Mouse (Mus musculus) midbrain, postnatal 0 days (tissue): ENCODE measurements at regions not wholly inside any gene's neighbourhood (a gene's known extent, or its start where the extent isn't known, plus 50 kb on each side); places are given as distances from the start of the nearest gene placed in this dataset.

Experiments
- ATAC-seq: fragments of 200-750 bp; cut with Nextera tagmentation; 2 replicates; pipeline ENCODE4 v1.8.0; 2017; ENCODE audit warnings: moderate number of reproducible peaks, mild to moderate bottlenecking, moderate TSS enrichment, moderate library complexity; ENCODE audit not compliant: low FRiP score
- DNase-seq: peaks from one replicate; pipeline ENCODE4 v3.0.0-alpha.2; 2015; ENCODE audit warnings: low spot score
- H3K27ac ChIP-seq: fragments of 300-500 bp; sonication (generic); 2 replicates; pipeline ENCODE4 v1.5.1; 2014; ENCODE audit warnings: low read depth, mild to moderate bottlenecking, low read length, mixed read lengths
- H3K27me3 ChIP-seq: fragments of 300-500 bp; sonication (generic); 2 replicates; pipeline ENCODE4 v1.6.1; 2014; ENCODE audit warnings: low read length, control low read depth, mixed read lengths; ENCODE audit not compliant: insufficient read depth
- H3K36me3 ChIP-seq: fragments of 300-500 bp; sonication (generic); 2 replicates; pipeline ENCODE4 v1.6.1; 2014; ENCODE audit warnings: low read length, control low read depth, mixed read lengths; ENCODE audit not compliant: insufficient read depth
- H3K4me1 ChIP-seq: fragments of 300-500 bp; sonication (generic); 2 replicates; pipeline ENCODE4 v1.6.1; 2014; ENCODE audit warnings: mild to moderate bottlenecking, control low read depth, antibody characterized with exemption, low read length, mixed read lengths; ENCODE audit not compliant: insufficient read depth
- H3K4me2 ChIP-seq: fragments of 300-500 bp; sonication (generic); 2 replicates; pipeline ENCODE4 v1.6.1; 2014; ENCODE audit warnings: low read depth, mild to moderate bottlenecking, low read length, mixed read lengths; ENCODE audit not compliant: poor library complexity, severe bottlenecking
- H3K4me3 ChIP-seq: fragments of 300-500 bp; sonication (generic); 2 replicates; pipeline ENCODE4 v1.5.1; 2014; ENCODE audit warnings: low read depth, mild to moderate bottlenecking, low read length, moderate library complexity
- H3K9ac ChIP-seq: fragments of 300-500 bp; sonication (generic); replicated peaks from 2 replicates; pipeline ENCODE4 v1.6.1; 2014; ENCODE audit warnings: mild to moderate bottlenecking, low read length, moderate library complexity, mixed read lengths; ENCODE audit not compliant: poor library complexity, severe bottlenecking
- H3K9me3 ChIP-seq: fragments of 300-500 bp; sonication (generic); 2 replicates; pipeline ENCODE4 v1.6.1; 2016; ENCODE audit warnings: low read length, control low read depth
- CTCF ChIP-seq: IDR thresholded peaks from 2 replicates; pipeline ENCODE4 v1.5.1; 2016; ENCODE audit warnings: antibody characterized with exemption, mild to moderate bottlenecking
- WGBS: fragments of 180-500 bp; shearing (Covaris S2); extraction: QIAGEN DNeasy Blood & Tissue Kit; methylation state at CpG from one replicate; pipeline ENCODE4 v1.1.7; 2014; 5-methylcytosine and 5-hydroxymethylcytosine counted together

DNA sequence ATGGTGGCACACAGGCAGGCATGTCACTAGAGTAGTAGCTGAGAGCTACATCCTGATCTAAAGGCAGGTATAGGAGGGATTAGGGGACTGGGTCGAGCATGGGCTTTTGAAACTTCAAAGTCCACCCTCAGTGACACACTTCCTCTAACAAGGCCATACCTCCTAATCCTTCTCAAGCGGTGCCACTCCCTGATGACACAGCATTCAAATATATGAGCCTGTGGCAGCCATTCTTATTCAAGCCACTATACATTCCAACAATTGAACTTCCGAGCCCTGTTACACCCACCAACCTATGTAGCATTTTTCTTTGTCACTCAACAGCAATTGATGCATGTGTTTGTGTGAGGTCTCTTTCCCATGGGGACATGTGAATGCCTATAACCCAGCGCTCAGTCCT is 192.4 kb downstream of the Ppp4r2 start:
- Histone ChIP-seq H3K36me3 (no peaks in the 10 kb centered on the region), H3K9ac (no peak overlapping the region), H3K27me3 (no peaks in the 10 kb centered on the region), H3K4me1 (peaks cover 5% of the 10 kb centered on the region; the same call in 1 of the 2 replicates), H3K27ac (no peak overlapping the region), H3K4me3 (no peak overlapping the region), H3K9me3 (no peaks in the 10 kb centered on the region), H3K4me2 (no peak overlapping the region)
- WGBS, result 86% methylated on average over 4 of the region's 4 CpGs
- ATAC-seq (no peak), DNase-seq (no peak)
- no peak for TF ChIP-seq CTCF

DNA sequence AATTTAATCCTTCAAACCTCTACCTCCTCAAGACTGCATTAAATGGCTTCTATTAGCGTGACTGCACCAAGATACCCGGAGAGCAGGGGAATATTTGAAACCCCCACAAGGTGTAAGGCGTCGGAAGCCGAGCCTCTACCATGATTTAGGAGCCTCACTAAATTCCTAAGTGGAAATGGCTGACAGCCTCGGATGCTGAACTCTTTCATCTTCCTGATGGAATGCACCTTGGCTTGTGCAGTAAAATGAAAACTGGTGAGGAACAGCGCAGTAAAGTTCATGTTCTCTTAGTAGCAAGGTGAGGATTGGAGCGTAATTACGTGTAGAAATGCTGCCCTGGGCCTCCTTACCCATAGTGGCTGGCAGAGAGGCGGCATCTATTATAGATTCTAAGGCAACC is 194.0 kb downstream of the Ppp4r2 start:
- ATAC-seq, result no peak
- Histone ChIP-seq H3K27me3 (no peaks in the 10 kb centered on the region), H3K36me3 (no peaks in the 10 kb centered on the region), H3K4me2 (no peak overlapping the region), H3K4me1 (peaks cover 5% of the 10 kb centered on the region; the same call in 1 of the 2 replicates), H3K9me3 (no peaks in the 10 kb centered on the region), H3K4me3 (no peak overlapping the region), H3K27ac (no peak overlapping the region), H3K9ac (no peak overlapping the region)
- TF ChIP-seq CTCF, result no peak
- WGBS, result 60% methylated on average over 10 of the region's 10 CpGs
- no peak for DNase-seq

DNA sequence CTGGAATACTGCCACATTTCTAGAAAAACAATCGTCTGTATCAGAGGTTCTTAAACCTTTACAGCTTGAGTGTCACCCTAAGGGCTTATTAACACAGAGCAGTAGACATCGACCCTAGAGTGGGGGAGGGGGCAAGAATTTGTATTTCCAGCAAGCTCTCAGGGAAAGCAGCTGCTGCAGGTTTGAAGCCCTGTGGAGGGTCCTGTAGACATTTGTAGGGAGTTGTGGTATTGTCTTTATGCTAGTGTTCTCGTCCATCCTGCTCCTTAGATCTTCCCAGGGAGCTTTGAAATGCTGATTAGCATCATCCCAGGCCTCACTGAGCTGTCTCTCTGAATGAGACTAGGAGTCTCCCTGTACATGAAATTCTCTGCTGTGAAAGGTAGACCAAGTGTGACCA is 196.0 kb downstream of the Ppp4r2 start:
- 26% methylated on average over 3 of the region's 3 CpGs for WGBS
- no peak overlapping the region for H3K4me2 ChIP-seq
- no peaks in the 10 kb centered on the region for H3K36me3 ChIP-seq
- TF ChIP-seq CTCF, result no peak
- H3K27ac ChIP-seq, result no peak overlapping the region
- H3K4me1 ChIP-seq, result peaks cover 5% of the 10 kb centered on the region; the same call in 1 of the 2 replicates
- no peak overlapping the region for H3K4me3 ChIP-seq
- H3K9ac ChIP-seq, result no peak overlapping the region
- no peak for DNase-seq
- no peaks in the 10 kb centered on the region for H3K27me3 ChIP-seq
- H3K9me3 ChIP-seq, result no peaks in the 10 kb centered on the region
- ATAC-seq, result no peak

DNA sequence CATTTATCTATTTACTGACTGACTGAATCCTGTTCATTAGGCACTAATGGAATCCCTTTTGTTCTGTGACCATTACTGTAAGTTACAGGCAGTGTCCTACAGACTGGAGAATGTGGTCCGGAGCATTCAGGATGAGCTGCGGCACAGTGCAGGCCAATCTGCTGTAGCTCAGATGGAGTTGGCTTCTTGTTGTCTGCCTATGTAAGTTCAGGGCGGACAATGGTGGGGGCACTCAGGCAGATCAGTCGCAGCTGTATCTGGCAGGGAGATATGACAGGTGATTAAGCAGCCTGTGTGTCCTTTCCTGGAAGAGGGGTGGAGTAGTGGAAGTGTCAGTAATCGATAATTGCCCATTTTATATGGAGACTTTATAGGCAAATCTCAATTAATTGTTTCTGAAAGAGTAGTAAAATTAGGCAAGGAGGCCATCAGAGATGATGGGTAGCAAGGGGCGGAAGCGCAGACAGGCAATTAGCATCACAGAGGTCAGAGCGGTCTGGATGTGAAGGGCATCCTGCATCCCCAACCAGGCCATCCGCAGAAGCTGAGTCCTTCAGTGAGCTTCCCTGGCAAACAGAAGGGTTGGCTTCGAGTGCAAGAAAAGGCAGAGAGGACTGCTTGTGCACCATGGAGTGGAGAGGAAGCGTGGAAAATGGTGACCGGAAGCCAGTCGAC is 197.2 kb downstream of the Ppp4r2 start:
- Histone ChIP-seq H3K9ac (no peak overlapping the region), H3K4me1 (peaks cover 5% of the 10 kb centered on the region; the same call in 1 of the 2 replicates), H3K27me3 (no peaks in the 10 kb centered on the region), H3K27ac (no peak overlapping the region), H3K9me3 (no peaks in the 10 kb centered on the region), H3K4me3 (no peak overlapping the region), H3K36me3 (no peaks in the 10 kb centered on the region), H3K4me2 (no peak overlapping the region)
- DNase-seq (no peak), ATAC-seq (no peak)
- WGBS, result 85% methylated on average over 13 of the region's 13 CpGs
- TF ChIP-seq CTCF, result no peak

DNA sequence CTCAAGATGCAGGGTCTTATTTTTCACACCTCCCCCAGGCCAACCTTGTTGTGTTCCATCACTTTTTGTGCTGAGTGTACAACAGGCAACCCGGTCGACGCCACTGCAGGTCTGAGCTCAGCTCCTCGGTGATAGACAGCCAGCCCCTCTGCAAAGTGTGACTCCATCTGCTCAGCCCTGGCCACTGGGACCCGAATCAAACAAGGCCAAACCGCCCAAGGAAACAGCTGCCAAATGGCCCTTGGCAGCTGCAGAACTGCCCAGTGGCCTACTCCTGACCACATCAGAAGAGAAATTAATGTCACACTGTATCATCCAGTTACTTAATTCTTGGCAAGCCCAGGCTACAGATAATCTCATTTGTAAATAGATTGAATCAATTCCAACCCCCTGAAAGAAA is 213.3 kb downstream of the Ppp4r2 start:
- no peak overlapping the region for H3K9ac ChIP-seq
- no peaks in the 10 kb centered on the region for H3K27me3 ChIP-seq
- peak; percentile 38; the same call in 1 of the 2 replicates for ATAC-seq
- no peaks in the 10 kb centered on the region for H3K36me3 ChIP-seq
- H3K4me3 ChIP-seq, result no peak overlapping the region
- 40% methylated on average over 6 of the region's 6 CpGs for WGBS
- TF ChIP-seq CTCF, result no peak
- H3K4me2 ChIP-seq, result no peak overlapping the region
- DNase-seq, result peak; percentile 81
- H3K27ac ChIP-seq, result no peak overlapping the region
- peaks cover 6% of the 10 kb centered on the region; the same call in 1 of the 2 replicates for H3K4me1 ChIP-seq
- H3K9me3 ChIP-seq, result no peaks in the 10 kb centered on the region

DNA sequence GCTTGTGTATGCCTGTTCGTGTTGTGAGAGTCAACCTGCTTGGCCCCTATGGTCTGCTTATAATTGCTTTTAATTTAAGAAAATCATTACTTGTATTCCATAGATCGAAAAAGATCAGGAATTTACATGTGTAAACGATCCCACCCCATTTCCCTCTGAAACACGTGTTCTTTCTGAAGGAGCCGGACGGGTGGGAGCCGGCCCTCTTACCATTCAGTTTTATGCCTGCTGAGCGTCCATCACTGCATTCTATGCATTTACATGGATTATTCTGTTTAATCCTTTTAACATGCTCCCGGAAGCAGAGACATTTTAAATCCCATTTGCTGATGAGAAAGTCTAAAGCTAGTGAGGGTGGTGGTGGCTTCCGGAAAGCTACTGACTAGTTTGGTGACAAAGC is 213.8 kb downstream of the Ppp4r2 start:
- no peak overlapping the region for H3K9ac ChIP-seq
- no peak overlapping the region for H3K27ac ChIP-seq
- peaks cover 6% of the 10 kb centered on the region; the same call in 1 of the 2 replicates for H3K4me1 ChIP-seq
- H3K9me3 ChIP-seq, result no peaks in the 10 kb centered on the region
- no peaks in the 10 kb centered on the region for H3K27me3 ChIP-seq
- no peak overlapping the region for H3K4me2 ChIP-seq
- no peaks in the 10 kb centered on the region for H3K36me3 ChIP-seq
- ATAC-seq (no peak), DNase-seq (no peak)
- H3K4me3 ChIP-seq, result no peak overlapping the region
- 34% methylated on average over 10 of the region's 10 CpGs for WGBS
- TF ChIP-seq CTCF, result no peak
